In the genomic region with DNA sequence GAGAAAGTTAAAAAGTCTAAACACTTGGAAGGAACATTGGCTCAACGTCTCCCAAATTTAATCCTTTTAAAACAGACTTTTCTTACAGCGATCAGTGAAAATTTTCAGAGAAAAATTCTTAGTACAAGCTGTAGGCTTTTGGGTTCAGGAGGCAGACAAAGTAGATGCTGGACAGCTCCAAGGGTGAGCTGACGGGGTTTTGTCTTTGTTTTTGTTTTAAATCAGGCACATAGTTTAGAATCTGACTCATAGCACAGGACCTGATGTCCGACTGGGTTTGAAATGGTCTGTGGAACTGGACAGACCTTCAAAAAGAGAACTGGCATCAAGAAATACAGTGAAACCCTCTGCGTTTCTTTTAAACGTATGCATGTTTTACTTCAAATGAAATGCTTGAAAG, we compare ENCODE assay signal across 20 mouse cellular contexts.
DNase-seq lines count a peak whose midpoint lies in the region; ATAC-seq lines count a peak whose summit lies in the region.
"Had no signal": no experiment of that assay in that cellular context is flagged by ENCODE, and none has a peak within 500 bp of the region (broad histone marks: within the 10 kb centered on the region; RNA-seq: fewer than 3 reads in every experiment).

No protein-coding gene starts in this region.

- H3K4me1 ChIP-seq in embryonic facial prominence, embryonic 11.5 days (ENCODE audit: control insufficient read depth, insufficient read depth, low read length) = no peaks in the 10 kb centered on the region
- H3K4me1 ChIP-seq in embryonic facial prominence, embryonic 10.5 days = no peaks in the 10 kb centered on the region
- no peaks in the 10 kb centered on the region for H3K4me1 ChIP-seq in embryonic facial prominence, embryonic 14.5 days (ENCODE audit: control insufficient read depth, insufficient read depth, low read length)
- H3K4me1 ChIP-seq: forebrain, embryonic 15.5 days; midbrain, embryonic 10.5 days had no signal

- H3K36me3 ChIP-seq in embryonic facial prominence, embryonic 11.5 days (replicated peaks; ENCODE audit: control insufficient read depth, insufficient read depth, low read depth, low read length) = no peaks in the 10 kb centered on the region
- H3K36me3 ChIP-seq in embryonic facial prominence, embryonic 10.5 days (replicated peaks) = peaks cover 24% of the 10 kb centered on the region
- H3K36me3 ChIP-seq in embryonic facial prominence, embryonic 14.5 days (ENCODE audit: control insufficient read depth, insufficient read depth, low read length) = peaks cover 16% of the 10 kb centered on the region; the same call in 1 of the 2 replicates
- H3K36me3 ChIP-seq: forebrain, embryonic 15.5 days; midbrain, embryonic 10.5 days had no signal

- no peak overlapping the region for H3K27ac ChIP-seq in embryonic facial prominence, embryonic 11.5 days (replicated peaks; ENCODE audit: low read depth, low read length)
- H3K27ac ChIP-seq in embryonic facial prominence, embryonic 10.5 days (replicated peaks) = no peak overlapping the region
- H3K27ac ChIP-seq in embryonic facial prominence, embryonic 14.5 days (replicated peaks; ENCODE audit: low read depth, low read length) = no peak overlapping the region
- H3K27ac ChIP-seq: forebrain, embryonic 15.5 days; midbrain, embryonic 10.5 days had no signal

- DNase-seq in embryonic facial prominence, embryonic 11.5 days (ENCODE audit: low spot score) = peak; percentile 51
- DNase-seq in embryonic facial prominence, embryonic 10.5 days (ENCODE audit: low spot score) = no peak
- DNase-seq in 3T3-L1 (ENCODE audit: low read depth, low spot score) = peak; percentile 51
- DNase-seq in ES-CJ7 (ENCODE audit: low read depth, low spot score) = peak; percentile 13
- peak; percentile 52 for DNase-seq in embryonic facial prominence, embryonic 14.5 days (ENCODE audit: low spot score)
- no peak for DNase-seq in urinary bladder, postnatal 36 days (ENCODE audit: low spot score in 2 of 2)
- DNase-seq in frontal cortex, adult 2 months (ENCODE audit: extremely low spot score in 1 of 2, low spot score in 1 of 2) = no peak
- DNase-seq: cerebellum, adult 2 months; heart, postnatal 4 days; kidney, adult 2 months; liver; liver, postnatal 0 days; lung, postnatal 36 days; right cerebral cortex, adult 18-20 months; thymus, postnatal 4 days had no signal

- 57% methylated on average over 6 of the region's 6 CpGs for WGBS in embryonic facial prominence, embryonic 11.5 days
- WGBS in embryonic facial prominence, embryonic 10.5 days = 68% methylated on average over 6 of the region's 6 CpGs
- 49% methylated on average over 6 of the region's 6 CpGs for WGBS in embryonic facial prominence, embryonic 14.5 days

- H3K4me2 ChIP-seq in embryonic facial prominence, embryonic 11.5 days (ENCODE audit: low read depth, low read length) = no peak overlapping the region
- H3K4me2 ChIP-seq in embryonic facial prominence, embryonic 14.5 days (ENCODE audit: low read depth, low read length) = no peak overlapping the region
- H3K4me2 ChIP-seq: forebrain, embryonic 15.5 days had no signal

- H3K9ac ChIP-seq in embryonic facial prominence, embryonic 11.5 days (replicated peaks; ENCODE audit: low read length) = no peak overlapping the region
- no peak overlapping the region for H3K9ac ChIP-seq in embryonic facial prominence, embryonic 14.5 days (ENCODE audit: low read depth, low read length)
- H3K9ac ChIP-seq: forebrain, embryonic 15.5 days; liver, postnatal 0 days had no signal

- no peak for ATAC-seq in embryonic facial prominence, embryonic 11.5 days (replicated peaks; ENCODE audit: insufficient number of reproducible peaks, low FRiP score, low TSS enrichment, low read depth)
- ATAC-seq in embryonic facial prominence, embryonic 14.5 days (ENCODE audit: low read depth) = no peak
- ATAC-seq: activated CD4-positive, CD25-positive, alpha-beta regulatory T cell, adult 4 months; CD4-positive, CD25-positive, alpha-beta regulatory T cell, adult 4 months; forebrain, embryonic 15.5 days; liver, postnatal 0 days had no signal

- H3K27me3 ChIP-seq in embryonic facial prominence, embryonic 11.5 days (ENCODE audit: control insufficient read depth, insufficient read depth, low read length) = no peaks in the 10 kb centered on the region
- H3K27me3 ChIP-seq in embryonic facial prominence, embryonic 10.5 days (replicated peaks; ENCODE audit: low read depth, poor library complexity, severe bottlenecking) = no peaks in the 10 kb centered on the region
- H3K27me3 ChIP-seq in embryonic facial prominence, embryonic 14.5 days (replicated peaks; ENCODE audit: control insufficient read depth, insufficient read depth, low read length) = no peaks in the 10 kb centered on the region
- H3K27me3 ChIP-seq: forebrain, embryonic 15.5 days had no signal

- H3K4me3 ChIP-seq in embryonic facial prominence, embryonic 11.5 days (ENCODE audit: low read depth, low read length) = no peak overlapping the region
- H3K4me3 ChIP-seq in embryonic facial prominence, embryonic 10.5 days = no peak overlapping the region
- no peak overlapping the region for H3K4me3 ChIP-seq in embryonic facial prominence, embryonic 14.5 days (ENCODE audit: low read depth, low read length)
- H3K4me3 ChIP-seq: erythroblast, embryonic 14.5 days; forebrain, embryonic 15.5 days; midbrain, embryonic 10.5 days had no signal

- H3K9me3 ChIP-seq in embryonic facial prominence, embryonic 11.5 days (replicated peaks; ENCODE audit: control insufficient read depth, low read length) = no peaks in the 10 kb centered on the region
- no peaks in the 10 kb centered on the region for H3K9me3 ChIP-seq in embryonic facial prominence, embryonic 10.5 days
- H3K9me3 ChIP-seq in embryonic facial prominence, embryonic 14.5 days (ENCODE audit: control insufficient read depth, low read length) = no peaks in the 10 kb centered on the region
- H3K9me3 ChIP-seq: forebrain, embryonic 15.5 days; midbrain, embryonic 10.5 days had no signal

Comparison
In these comparisons a context has a peak if more than half of its experiments do, and no peak if none do; other contexts are left out.
1. DNase-seq: peak in embryonic facial prominence, embryonic 11.5 days (single experiment), 3T3-L1 (single experiment), ES-CJ7 (single experiment) and embryonic facial prominence, embryonic 14.5 days (single experiment); none in embryonic facial prominence, embryonic 10.5 days (single experiment), urinary bladder, postnatal 36 days (0 of 2) and frontal cortex, adult 2 months (0 of 2).